Mouse (Mus musculus): ENCODE results near the gene Slx4.
"Not testable (repeated sequence)": the region's sequence is repeated elsewhere in the genome, so short reads cannot be mapped to it uniquely, and the experiment has no call there.

Slx4 gene

DNA sequence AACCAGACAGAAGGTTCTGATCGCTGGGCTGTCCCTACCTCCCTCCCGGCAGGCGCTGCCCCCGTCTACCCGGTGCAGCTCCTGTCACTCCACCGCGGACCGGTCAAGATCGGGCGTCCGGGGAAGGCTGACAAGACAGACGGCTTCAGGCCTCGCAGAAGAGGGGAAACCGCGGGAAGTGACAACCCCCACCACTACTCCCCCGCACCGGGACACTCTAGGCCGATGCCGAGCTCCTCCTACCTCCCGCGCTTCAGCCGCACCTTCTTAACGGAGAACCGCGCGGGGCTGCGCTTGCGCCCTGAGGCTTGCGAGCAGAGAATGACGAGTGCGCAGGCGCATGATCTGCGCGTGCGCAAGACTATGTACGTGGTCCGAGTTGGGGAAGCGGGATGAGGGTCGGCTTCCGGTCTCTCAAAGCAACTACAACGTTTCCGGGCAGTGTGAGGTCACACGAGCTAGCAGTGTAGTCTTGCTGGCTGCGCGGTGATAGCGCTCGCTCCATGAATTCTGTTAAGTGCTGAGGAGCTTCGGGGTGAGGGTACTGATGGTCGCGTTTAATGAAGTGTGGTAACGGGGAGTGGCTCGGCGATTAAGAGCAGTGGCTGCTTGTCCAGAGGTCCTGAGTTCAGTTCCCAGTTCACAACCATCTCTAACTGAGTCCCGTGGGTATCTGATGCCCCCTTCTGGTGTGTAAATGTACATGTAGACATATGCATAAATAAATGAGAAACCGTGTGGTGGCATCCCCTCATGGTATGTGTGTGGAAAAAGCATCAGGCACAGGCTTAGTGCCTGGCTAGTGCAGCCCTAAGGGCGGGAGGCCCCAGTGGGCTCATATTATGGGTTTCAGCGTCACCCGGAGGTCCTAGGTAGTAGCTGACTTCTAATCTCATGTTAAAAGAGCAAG is at the start of gene Slx4:
Gene Slx4 (minus strand): TSS at position 282 of the 910 bp plus-strand sequence.
- peak; percentile 91 to 92 for DNase-seq

DNA sequence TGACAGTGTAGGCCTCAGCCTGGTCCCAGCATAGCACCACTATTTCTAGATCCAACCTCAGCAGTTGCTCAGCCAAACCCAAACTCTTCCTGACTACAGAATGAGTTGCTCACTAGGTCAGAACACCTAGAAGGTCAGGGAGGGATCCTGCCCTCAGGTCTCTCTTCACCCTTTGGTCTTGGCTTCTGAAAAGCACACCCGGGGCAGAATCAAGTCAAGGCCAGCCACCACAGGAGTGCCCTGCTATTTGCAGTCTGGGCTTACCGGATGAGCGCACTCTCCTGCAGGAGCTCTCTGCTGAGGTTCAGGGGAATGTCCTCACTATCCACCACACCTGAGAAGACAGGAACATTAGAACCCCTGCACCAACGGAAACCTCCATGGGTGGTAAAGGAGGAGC is 49.0 kb upstream of the Slx4 start:
- no peak for DNase-seq

DNA sequence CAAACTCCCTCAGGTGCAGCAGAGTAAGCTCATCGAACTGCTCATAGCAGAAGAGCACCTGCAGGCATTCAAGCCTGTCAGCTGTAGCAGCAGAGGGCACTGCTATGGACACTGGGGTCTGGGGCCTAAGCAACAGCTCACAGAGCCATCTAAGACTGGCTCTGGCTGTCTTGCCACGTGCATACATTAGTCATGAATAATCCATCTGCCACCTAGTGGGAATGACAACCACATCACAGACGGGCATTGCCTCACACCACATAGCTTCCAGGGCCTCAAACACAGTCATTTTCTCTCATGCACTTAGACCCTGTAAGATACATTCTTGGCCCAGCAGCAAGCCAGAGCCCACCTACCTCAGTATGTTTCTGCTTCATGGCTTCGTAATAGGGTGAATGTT is 42.0 kb upstream of the Slx4 start:
- no peak for DNase-seq

GRCm38 (mm10) chr16:4044093-4044492 is 40.5 kb upstream of the Slx4 start:
- DNase-seq: no peak

DNA sequence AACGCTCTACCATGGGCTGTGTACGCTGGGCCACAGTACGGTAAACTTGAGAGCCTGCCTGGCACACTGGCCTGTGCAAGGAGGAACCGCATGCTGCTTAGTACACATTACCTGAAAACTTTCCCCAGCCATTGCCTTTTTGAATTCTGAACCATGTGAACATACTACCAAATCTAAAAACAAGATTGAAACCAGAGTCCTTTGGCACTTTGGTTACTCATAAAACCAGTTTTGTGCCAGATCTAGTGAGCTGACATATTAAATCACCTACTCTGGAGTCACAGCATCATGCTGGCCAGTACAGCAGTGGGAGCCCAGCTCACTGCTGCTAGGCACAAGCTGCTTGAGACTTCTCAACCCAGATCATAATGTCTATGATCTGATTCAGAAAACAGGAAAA is 38.1 kb upstream of the Slx4 start:
- DNase-seq: no peak

GRCm38 (mm10) chr16:4040206-4040605 is 36.6 kb upstream of the Slx4 start:
- DNase-seq: no peak

GRCm38 (mm10) chr16:4037690-4038089 is 34.1 kb upstream of the Slx4 start:
- no peak for DNase-seq

- no peak for DNase-seq
Observed at GRCm38 (mm10) chr16:4036807-4037206, 33.2 kb upstream of the Slx4 start, which contains the start of gene Dnase1. Gene Dnase1 (plus strand): TSS chr16:4036942.

DNA sequence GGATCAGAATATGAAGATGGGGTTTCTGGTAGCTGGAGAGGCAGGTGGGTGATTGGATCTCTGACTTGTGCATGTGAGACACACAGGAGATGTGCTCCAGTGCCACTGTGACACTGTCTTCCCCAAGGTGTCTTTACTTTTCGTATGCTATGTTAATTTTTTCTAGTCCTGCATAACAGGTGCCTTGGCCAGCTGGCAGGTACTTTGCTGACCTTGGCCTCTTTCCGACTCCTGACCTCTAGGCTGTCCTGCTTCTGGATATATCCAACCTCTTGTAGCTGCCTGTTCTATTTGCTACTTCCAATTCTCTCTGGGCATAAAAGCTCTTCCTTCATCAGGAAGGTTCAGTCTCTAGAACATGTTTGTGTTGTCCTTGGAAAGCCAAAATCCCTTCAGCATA is 32.0 kb upstream of the Slx4 start:
- DNase-seq: peak in 1 of 2 experiments; percentile 6

- DNase-seq: no peak
Observed at GRCm38 (mm10) chr16:4034476-4034875, 30.9 kb upstream of the Slx4 start.

GRCm38 (mm10) chr16:4033971-4034370 is 30.4 kb upstream of the Slx4 start:
- no peak for DNase-seq

DNA sequence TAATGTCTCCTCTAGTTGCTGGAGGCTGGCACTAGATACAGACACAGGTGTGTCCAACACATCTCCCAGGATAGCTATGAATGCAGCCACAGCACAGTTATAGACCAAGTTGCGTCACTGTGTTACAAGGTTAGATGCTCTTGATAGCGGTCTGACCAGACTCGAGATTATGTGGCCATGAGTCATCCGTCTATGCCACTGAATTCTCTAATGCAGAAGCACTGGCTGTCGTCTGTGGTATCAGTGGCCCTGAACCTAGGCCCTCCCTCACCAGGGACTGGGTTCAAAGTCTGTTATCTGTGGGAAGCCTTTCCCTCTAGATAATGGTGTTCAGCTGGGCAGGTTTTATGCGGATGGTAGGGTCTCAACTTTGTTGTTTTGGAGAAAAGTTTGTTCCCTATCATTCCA is 28.8 kb upstream of the Slx4 start:
- DNase-seq: no peak

DNA sequence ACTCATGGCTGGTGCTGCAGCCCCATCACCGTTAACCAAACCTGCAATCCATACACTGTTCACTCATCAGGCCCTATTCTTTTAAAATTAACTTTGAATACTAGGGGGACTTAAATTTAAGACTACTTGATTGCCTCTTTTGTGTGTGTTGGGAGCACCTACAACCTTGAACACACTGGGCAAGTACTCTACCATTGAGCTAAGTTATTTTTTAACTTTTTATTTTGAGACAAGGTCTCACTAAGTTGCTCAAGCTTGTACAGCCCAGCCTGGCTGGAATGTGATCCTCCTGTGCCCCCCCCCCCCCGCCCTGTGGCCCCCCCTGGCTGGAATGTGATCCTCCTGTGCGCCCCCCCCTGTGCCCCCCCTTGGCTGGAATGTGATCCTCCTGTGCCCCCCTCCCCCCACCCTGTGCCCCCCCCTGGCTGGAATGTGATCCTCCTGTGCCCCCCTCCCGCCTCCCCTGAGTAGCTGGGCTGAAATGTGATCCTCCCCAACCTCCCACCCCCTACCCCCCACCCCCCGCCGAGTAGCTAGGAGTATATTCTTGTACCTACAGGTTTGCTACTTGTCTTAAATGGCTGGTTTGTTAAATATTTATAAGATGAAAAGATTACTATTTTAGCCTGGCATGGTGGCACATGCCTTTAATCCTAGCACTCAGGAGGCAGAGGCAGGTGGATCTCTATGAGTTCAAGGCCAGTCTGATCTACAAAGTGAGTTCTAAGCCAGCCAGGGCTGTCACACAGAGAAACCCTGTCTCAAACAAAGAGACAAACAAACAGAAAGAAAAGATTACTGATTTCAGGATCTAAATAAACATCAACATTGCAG is 28.1 kb upstream of the Slx4 start:
- no peak for DNase-seq

- no peak for DNase-seq
Observed at GRCm38 (mm10) chr16:4030501-4030900, 26.9 kb upstream of the Slx4 start.

- no peak for DNase-seq
Observed at GRCm38 (mm10) chr16:4029371-4029841, 25.8 kb upstream of the Slx4 start.

GRCm38 (mm10) chr16:4027211-4027610 is 23.6 kb upstream of the Slx4 start:
- DNase-seq: no peak

GRCm38 (mm10) chr16:4026672-4027071 is 23.1 kb upstream of the Slx4 start:
- DNase-seq: no peak

DNA sequence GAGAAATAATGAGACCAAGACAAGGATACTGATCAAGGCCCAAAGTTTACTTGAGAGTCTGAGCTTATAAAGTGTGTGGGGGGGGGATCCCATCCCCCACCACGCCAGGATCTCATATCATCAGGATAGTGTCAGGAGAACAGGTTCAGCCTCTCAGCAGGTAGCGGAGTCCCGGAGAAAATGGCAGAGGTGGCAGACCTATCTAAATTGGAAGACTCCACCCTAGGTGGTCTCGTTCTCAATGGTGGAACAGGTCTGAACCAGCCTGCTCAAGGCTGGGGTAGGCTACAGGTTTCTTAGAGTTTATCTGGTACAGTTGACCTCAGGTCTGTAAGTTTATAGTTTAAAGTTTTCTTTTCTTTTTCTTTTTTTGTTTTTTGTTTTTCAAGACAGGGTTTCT is 19.1 kb upstream of the Slx4 start:
- no peak for DNase-seq

- DNase-seq: no peak
Observed at GRCm38 (mm10) chr16:4021241-4021640, 17.7 kb upstream of the Slx4 start.

GRCm38 (mm10) chr16:4017466-4017865 is 13.9 kb upstream of the Slx4 start:
- not testable (repeated sequence) for DNase-seq

DNA sequence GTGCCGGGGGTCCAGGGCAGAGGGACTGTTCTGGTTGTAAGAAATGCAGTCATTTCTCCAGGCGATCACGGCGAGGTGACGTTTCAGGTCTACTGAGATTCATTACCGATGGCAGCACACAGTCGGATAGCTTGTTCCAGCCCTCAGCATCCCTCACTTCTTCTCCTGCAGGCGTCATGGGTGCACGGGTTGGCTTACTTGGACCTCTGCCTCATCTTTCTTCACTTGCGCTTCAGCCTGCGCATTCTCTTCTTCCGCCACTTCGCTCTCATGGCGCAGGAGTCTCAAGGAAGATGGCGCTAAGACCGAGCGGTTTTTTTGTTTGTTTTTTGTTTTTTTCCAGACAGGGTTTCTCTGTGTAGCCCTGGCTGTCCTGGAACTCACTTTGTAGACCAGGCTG is 13.2 kb upstream of the Slx4 start:
- DNase-seq: not testable (repeated sequence)

GRCm38 (mm10) chr16:4014040-4014668 is 10.6 kb upstream of the Slx4 start:
- DNase-seq: no peak

Data from spleen, adult 18-20 months (tissue).